Mouse (Mus musculus): ENCODE data around the gene Plekhg4. TPM values are rescaled to one million over a fixed set of nuclear protein-coding genes. Genes with fewer than 3 reads are reported as not detected.

Plekhg4 gene
- polyA plus RNA-seq, 1 experiment from 2014 or later = not detected

DNA sequence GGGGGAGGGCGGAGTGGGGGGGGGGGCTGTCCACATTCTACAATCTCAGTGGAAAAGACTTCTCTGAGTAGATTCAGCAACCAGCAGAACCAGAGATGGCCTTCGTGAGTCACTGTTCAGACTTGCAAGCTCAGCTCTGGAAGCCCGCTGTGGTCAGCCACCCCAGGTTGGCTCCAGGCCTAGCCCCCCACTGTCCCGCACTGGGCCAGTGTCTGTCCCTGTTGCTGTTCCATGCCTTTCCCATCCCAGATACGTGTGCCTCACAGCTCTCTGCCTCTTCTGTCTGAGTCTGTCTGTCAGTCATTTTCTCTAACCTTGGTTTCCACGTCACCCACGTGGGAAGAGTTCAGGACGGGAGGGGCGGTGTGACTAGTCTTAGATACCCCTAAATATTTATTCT, 601 bp upstream of the Plekhg4 start:
- no peak overlapping the region for H3K4me3 ChIP-seq (ENCODE audit: low read depth, low read length)
- no peak overlapping the region for H3K27ac ChIP-seq (ENCODE audit: low read depth)
- TF ChIP-seq EP300 (IDR thresholded peaks at IDR 0.05; ENCODE audit: low read depth) (no peak), CTCF (IDR thresholded peaks at IDR 0.05; ENCODE audit: low read depth) (no peak)
- WGBS (ENCODE audit: insufficient replicate concordance) = 71% methylated on average over 9 of the region's 9 CpGs
- H3K9ac ChIP-seq (replicated peaks) = no peak overlapping the region
- ATAC-seq (no peak), DNase-seq (no peak)
- no peaks in the 10 kb centered on the region for H3K9me3 ChIP-seq (ENCODE audit: low read length)
- H3K4me2 ChIP-seq (ENCODE audit: low read depth, low read length) = no peak overlapping the region
- H3K4me1 ChIP-seq (ENCODE audit: insufficient read depth) = peaks cover 5% of the 10 kb centered on the region; the same call in 1 of the 2 replicates
- no peaks in the 10 kb centered on the region for H3K27me3 ChIP-seq (ENCODE audit: insufficient read depth, low read length)
- H3K36me3 ChIP-seq (replicated peaks; ENCODE audit: insufficient read depth, low read length) = no peaks in the 10 kb centered on the region

DNA sequence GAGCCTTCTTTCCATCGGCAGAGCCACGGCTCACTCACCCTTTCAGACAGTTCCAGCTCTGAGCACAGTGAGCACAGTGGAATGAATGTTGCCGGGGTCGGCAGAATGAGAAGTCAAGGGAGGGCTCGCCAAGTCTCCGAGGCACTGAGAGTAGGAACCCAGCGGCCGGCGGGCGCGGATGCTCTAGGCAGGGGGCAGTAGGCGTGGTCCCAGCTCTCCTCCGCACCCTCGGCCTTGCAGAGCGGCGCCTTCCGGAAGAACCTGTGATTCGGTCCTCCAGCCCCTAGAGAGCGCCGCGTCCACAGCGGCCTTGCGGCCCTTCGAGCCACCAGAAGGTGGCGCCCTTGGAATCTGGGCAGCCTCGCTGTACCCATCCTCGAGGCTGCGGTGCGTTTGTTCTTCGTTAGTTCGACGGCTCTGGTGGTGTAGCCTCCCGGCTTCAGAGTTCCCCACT, 1.5 kb downstream of the Plekhg4 start:
- TF ChIP-seq CTCF (IDR thresholded peaks at IDR 0.05; ENCODE audit: low read depth) = peak; percentile 73
- no peak for TF ChIP-seq EP300 (IDR thresholded peaks at IDR 0.05; ENCODE audit: low read depth)
- peak; percentile 64 for DNase-seq
- peak; percentile 53 for ATAC-seq
- WGBS (ENCODE audit: insufficient replicate concordance) = 33% methylated on average over 33 of the region's 33 CpGs
- H3K27ac ChIP-seq (ENCODE audit: low read depth) = no peak overlapping the region
- H3K4me2 ChIP-seq (ENCODE audit: low read depth, low read length) = peak overlapping the region; percentile 42
- H3K4me1 ChIP-seq (ENCODE audit: insufficient read depth) = peaks cover 5% of the 10 kb centered on the region; the same call in 1 of the 2 replicates
- no peak overlapping the region for H3K4me3 ChIP-seq (ENCODE audit: low read depth, low read length)
- no peaks in the 10 kb centered on the region for H3K9me3 ChIP-seq (ENCODE audit: low read length)
- no peak overlapping the region for H3K9ac ChIP-seq (replicated peaks)
- no peaks in the 10 kb centered on the region for H3K27me3 ChIP-seq (ENCODE audit: insufficient read depth, low read length)
- no peaks in the 10 kb centered on the region for H3K36me3 ChIP-seq (replicated peaks; ENCODE audit: insufficient read depth, low read length)

DNA sequence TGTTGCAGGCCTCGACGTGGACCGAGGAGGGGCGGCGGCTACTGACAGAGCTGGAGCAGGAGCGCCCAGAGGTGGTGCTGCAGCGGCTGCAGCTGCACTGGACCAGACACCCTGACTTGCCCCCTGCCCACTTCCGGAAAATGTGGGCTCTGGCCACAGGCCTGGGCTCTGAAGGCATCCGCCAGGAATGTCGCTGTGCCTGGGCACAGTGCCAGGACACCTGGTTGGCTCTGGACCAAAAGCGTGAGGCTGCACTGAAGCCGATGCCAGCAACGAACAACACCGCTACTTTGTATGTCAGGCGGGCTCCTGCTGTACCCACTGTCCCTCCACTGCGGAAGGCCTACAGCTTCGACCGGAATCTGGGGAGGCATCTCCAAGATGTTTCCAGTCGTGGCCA, 5.6 kb downstream of the Plekhg4 start:
- H3K4me1 ChIP-seq (ENCODE audit: insufficient read depth) = peaks cover 5% of the 10 kb centered on the region; the same call in 1 of the 2 replicates
- H3K27me3 ChIP-seq (ENCODE audit: insufficient read depth, low read length) = no peaks in the 10 kb centered on the region
- no peak for ATAC-seq
- peak; percentile 68 for DNase-seq
- H3K27ac ChIP-seq (ENCODE audit: low read depth) = no peak overlapping the region
- 67% methylated on average over 19 of the region's 19 CpGs for WGBS (ENCODE audit: insufficient replicate concordance)
- H3K36me3 ChIP-seq (replicated peaks; ENCODE audit: insufficient read depth, low read length) = no peaks in the 10 kb centered on the region
- TF ChIP-seq CTCF (IDR thresholded peaks at IDR 0.05; ENCODE audit: low read depth) (no peak), EP300 (IDR thresholded peaks at IDR 0.05; ENCODE audit: low read depth) (no peak)
- no peak overlapping the region for H3K4me2 ChIP-seq (ENCODE audit: low read depth, low read length)
- no peak overlapping the region for H3K9ac ChIP-seq (replicated peaks)
- no peaks in the 10 kb centered on the region for H3K9me3 ChIP-seq (ENCODE audit: low read length)
- no peak overlapping the region for H3K4me3 ChIP-seq (ENCODE audit: low read depth, low read length)

DNA sequence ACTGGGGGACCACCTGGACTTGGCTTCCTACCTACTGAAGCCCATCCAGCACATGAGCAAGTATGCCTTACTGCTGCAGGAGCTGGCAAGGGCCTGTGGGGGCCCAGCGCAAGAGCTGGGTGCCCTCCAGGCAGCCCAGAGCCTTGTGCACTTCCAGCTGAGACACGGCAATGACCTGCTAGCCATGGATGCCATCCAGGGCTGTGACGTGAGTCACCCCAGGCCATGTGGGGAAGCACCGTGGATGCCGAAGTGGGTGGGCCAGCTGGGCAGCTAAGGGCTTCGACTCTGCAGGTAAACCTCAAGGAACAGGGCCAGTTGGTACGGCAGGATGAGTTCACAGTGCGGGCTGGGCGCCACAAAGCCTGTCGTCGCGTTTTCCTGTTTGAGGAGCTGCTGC, 7.2 kb downstream of the Plekhg4 start:
- Histone ChIP-seq H3K27ac (ENCODE audit: low read depth) (no peak overlapping the region), H3K4me3 (ENCODE audit: low read depth, low read length) (no peak overlapping the region), H3K4me2 (ENCODE audit: low read depth, low read length) (no peak overlapping the region), H3K9ac (replicated peaks) (no peak overlapping the region), H3K36me3 (replicated peaks; ENCODE audit: insufficient read depth, low read length) (no peaks in the 10 kb centered on the region), H3K9me3 (ENCODE audit: low read length) (no peaks in the 10 kb centered on the region), H3K4me1 (ENCODE audit: insufficient read depth) (no peaks in the 10 kb centered on the region), H3K27me3 (ENCODE audit: insufficient read depth, low read length) (no peaks in the 10 kb centered on the region)
- TF ChIP-seq EP300 (IDR thresholded peaks at IDR 0.05; ENCODE audit: low read depth) = no peak
- TF ChIP-seq CTCF (IDR thresholded peaks at IDR 0.05; ENCODE audit: low read depth) = no peak
- DNase-seq (no peak), ATAC-seq (no peak)
- WGBS (ENCODE audit: insufficient replicate concordance) = 68% methylated on average over 12 of the region's 12 CpGs

DNA sequence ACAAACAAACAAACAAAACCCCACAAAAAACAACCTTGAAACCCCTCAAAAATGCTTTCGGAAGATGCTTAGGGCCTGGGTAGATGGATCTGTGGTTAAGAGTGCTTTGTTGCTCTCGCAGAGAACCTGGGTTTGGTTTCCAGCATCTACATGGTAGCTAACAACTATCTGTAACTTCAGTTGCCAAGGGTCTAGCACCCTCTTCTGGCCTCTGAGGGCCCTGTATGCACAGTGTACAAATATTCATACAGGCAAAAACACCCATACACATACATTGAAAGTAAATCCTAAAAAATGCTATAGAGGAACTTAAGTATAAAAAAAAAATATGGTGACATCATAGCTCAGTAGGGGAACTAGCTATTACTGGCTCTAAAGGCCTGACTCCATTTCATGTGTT, 11.0 kb downstream of the Plekhg4 start:
- Histone ChIP-seq H3K9me3 (ENCODE audit: low read length) (no peaks in the 10 kb centered on the region), H3K4me1 (ENCODE audit: insufficient read depth) (no peaks in the 10 kb centered on the region), H3K9ac (replicated peaks) (no peak overlapping the region), H3K4me2 (ENCODE audit: low read depth, low read length) (no peak overlapping the region), H3K27ac (ENCODE audit: low read depth) (no peak overlapping the region), H3K27me3 (ENCODE audit: insufficient read depth, low read length) (no peaks in the 10 kb centered on the region), H3K36me3 (replicated peaks; ENCODE audit: insufficient read depth, low read length) (no peaks in the 10 kb centered on the region), H3K4me3 (ENCODE audit: low read depth, low read length) (no peak overlapping the region)
- WGBS (ENCODE audit: insufficient replicate concordance) = 95% methylated on average over 2 of the region's 2 CpGs
- no peak for ATAC-seq
- no peak for DNase-seq
- no peak for TF ChIP-seq EP300 (IDR thresholded peaks at IDR 0.05; ENCODE audit: low read depth)
- TF ChIP-seq CTCF (IDR thresholded peaks at IDR 0.05; ENCODE audit: low read depth) = peak; percentile 29; the same call in 1 of the 2 replicates

DNA sequence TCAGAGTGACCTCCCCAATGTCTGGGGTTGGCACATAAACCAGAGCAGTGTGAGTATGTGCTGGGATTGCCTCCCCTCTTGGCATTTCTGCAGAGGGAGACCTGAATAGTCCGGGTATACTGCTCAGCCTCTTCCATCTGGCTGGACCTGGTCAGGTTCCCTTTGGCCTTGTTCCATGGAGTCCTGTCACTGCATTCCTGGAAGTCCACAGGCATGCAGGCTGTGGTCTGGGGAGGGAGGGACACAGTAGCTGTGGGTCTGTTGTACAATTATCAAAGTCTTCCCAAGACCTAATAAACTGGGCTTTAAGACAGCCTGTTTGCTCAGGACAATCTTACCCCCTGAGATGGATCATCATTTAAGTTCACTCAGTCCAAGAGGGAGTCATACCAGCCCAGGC, 14.1 kb downstream of the Plekhg4 start:
- no peaks in the 10 kb centered on the region for H3K4me1 ChIP-seq (ENCODE audit: insufficient read depth)
- TF ChIP-seq CTCF (IDR thresholded peaks at IDR 0.05; ENCODE audit: low read depth) = no peak
- no peak for TF ChIP-seq EP300 (IDR thresholded peaks at IDR 0.05; ENCODE audit: low read depth)
- H3K4me2 ChIP-seq (ENCODE audit: low read depth, low read length) = no peak overlapping the region
- ATAC-seq (no peak), DNase-seq (no peak)
- no peaks in the 10 kb centered on the region for H3K36me3 ChIP-seq (replicated peaks; ENCODE audit: insufficient read depth, low read length)
- no peak overlapping the region for H3K27ac ChIP-seq (ENCODE audit: low read depth)
- no peaks in the 10 kb centered on the region for H3K9me3 ChIP-seq (ENCODE audit: low read length)
- no peak overlapping the region for H3K4me3 ChIP-seq (ENCODE audit: low read depth, low read length)
- no peak overlapping the region for H3K9ac ChIP-seq (replicated peaks)
- no peaks in the 10 kb centered on the region for H3K27me3 ChIP-seq (ENCODE audit: insufficient read depth, low read length)
- WGBS (ENCODE audit: insufficient replicate concordance) = 50% methylated on average over 1 of the region's 1 CpGs

DNA sequence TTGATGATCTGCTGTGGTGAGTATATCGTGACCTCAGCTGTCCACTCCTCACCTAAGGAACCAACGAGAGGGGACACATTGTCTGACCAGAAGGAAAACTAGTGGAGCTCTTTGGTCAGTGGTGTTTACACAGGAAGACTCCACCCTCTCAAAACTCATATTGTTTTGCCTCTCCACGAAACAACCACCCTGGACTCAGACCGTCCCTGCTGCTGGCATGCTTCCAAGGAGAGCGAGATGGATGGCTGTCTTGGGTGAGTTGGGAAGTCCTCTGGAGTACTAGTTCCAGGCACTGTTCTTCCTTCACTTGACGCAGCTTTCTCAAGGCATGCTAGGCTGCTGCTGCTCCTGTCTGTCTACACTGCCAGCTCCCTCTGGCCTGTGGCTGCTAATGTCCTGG, 16.0 kb downstream of the Plekhg4 start:
- H3K4me3 ChIP-seq (ENCODE audit: low read depth, low read length) = no peak overlapping the region
- no peak overlapping the region for H3K9ac ChIP-seq (replicated peaks)
- no peaks in the 10 kb centered on the region for H3K36me3 ChIP-seq (replicated peaks; ENCODE audit: insufficient read depth, low read length)
- ATAC-seq (no peak), DNase-seq (no peak)
- TF ChIP-seq CTCF (IDR thresholded peaks at IDR 0.05; ENCODE audit: low read depth) (no peak), EP300 (IDR thresholded peaks at IDR 0.05; ENCODE audit: low read depth) (no peak)
- H3K4me2 ChIP-seq (ENCODE audit: low read depth, low read length) = no peak overlapping the region
- H3K27me3 ChIP-seq (ENCODE audit: insufficient read depth, low read length) = no peaks in the 10 kb centered on the region
- WGBS (ENCODE audit: insufficient replicate concordance) = 64% methylated on average over 6 of the region's 6 CpGs
- H3K27ac ChIP-seq (ENCODE audit: low read depth) = no peak overlapping the region
- H3K9me3 ChIP-seq (ENCODE audit: low read length) = no peaks in the 10 kb centered on the region
- no peaks in the 10 kb centered on the region for H3K4me1 ChIP-seq (ENCODE audit: insufficient read depth)

Data from liver, postnatal 0 days (tissue).